Mouse (Mus musculus) WW6 (cell line): Measurements from ENCODE around the gene Vmn1r159.
"Not testable (repeated sequence)": the region's sequence is repeated elsewhere in the genome, so short reads cannot be mapped to it uniquely, and the experiment has no call there.

Experiments used
- DNase-seq: peaks from one replicate; pipeline ENCODE4 v3.0.0-alpha.2; 2013; ENCODE audit warnings: low read depth, low spot score

Vmn1r159 gene

GRCm38 (mm10) chr7:22843505-22843904 lies at the start of gene Vmn1r159:
TSS of gene Vmn1r159 (minus strand) at chr7:22843605.
- DNase-seq, result not testable (repeated sequence)

GRCm38 (mm10) chr7:22870924-22871323 lies 27.5 kb upstream of the Vmn1r159 start, which contains the start of gene Vmn1r160:
TSS of gene Vmn1r160 (plus strand) at chr7:22871224.
- DNase-seq, result not testable (repeated sequence)
